Mouse (Mus musculus): Measurements from ENCODE around the gene Chchd3. TPM values are rescaled to one million over a fixed set of nuclear protein-coding genes. Genes with fewer than 3 reads are reported as not detected.

Chchd3 gene
- 138 and 144 TPM in 2 replicates for polyA plus RNA-seq (2015; fragmentation: Nextera tagmentation; extraction: Ambion mirVana)

DNA sequence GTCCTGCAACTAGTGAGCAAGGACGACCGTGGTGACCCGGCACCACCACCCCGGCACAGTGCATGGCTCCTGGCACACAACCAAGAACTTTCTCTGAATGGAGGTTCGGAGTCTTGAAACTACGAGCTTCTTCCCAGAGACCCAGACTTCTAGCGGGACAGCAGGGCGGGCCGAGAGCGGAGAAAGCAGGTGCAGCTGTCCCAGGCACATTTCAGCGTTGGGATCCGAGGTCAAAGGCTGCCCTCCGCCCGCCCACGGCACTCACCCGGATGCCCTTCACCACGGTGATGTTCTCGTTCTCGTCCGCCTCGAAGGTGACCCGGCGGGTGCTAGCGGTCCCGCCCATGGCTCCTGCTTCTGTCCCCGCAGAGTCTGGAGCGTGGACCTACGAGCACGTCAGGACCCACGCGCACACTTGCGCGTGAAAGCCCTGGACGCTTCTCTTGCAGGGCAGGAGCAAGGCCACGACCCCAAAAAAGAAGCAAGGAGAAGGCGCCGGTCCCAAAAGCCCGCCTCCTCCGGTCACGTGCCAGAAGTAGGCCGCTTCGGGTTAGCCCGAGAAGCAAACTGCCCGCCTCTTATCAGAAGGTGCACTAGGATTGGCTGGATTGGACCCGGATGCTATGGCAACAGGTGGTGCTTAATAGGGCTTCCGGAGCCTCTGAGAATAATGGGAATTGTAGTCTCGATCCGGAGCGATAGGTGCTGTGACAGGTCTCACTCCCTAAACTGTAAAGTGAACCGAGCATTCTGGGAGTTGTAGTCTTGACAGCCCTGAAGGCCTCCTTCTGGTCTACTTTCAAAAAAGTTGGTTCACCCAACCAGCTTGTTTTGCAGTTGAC, at the start of gene Chchd3:
Gene Chchd3, minus strand, starts transcription at position 526 of the 842 bp plus-strand sequence.
- peak within 1 kb of the TSS; percentile 94 for H3K4me3 ChIP-seq
- H3K4me1 ChIP-seq, result peaks cover 12% of the 10 kb centered on the region
- peaks cover 5% of the 10 kb centered on the region for H3K36me3 ChIP-seq (ENCODE audit: poor library complexity, severe bottlenecking)
- peak; percentile 100 for ATAC-seq
- H3K9ac ChIP-seq, result peak within 1 kb of the TSS; percentile 87
- no peaks in the 10 kb centered on the region for H3K27me3 ChIP-seq
- H3K4me2 ChIP-seq, result peak within 1 kb of the TSS; percentile 90
- H3K9me3 ChIP-seq (replicated peaks), result no peaks in the 10 kb centered on the region
- whole genome bisulfite sequencing, result under 1% methylated on average over 50 of the region's 50 CpGs
- H3K27ac ChIP-seq, result no peak within 1 kb of the TSS

DNA sequence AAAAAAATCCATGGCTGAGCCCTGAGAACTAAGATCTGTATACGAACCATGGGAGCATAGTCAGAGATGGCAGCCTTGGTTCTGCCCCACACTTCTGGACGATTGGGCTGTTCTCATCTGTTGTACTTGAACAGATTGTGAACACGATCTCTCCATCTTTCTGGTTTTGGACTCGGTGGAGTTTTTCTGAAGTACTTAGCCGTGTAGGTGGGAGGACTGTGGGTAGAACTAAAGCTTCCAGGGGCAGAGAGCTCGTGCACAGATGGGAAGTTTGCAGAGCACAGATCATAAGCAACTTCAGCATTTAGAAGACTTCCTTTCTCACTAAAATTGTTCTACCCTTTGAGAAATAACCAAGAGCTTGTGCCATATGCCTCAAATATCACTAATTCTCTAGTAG, 44.6 kb upstream of the Chchd3 start:
- Histone ChIP-seq H3K27me3 (no peaks in the 10 kb centered on the region), H3K36me3 (ENCODE audit: poor library complexity, severe bottlenecking) (no peaks in the 10 kb centered on the region), H3K27ac (no peak overlapping the region), H3K4me3 (no peak overlapping the region), H3K9me3 (replicated peaks) (no peaks in the 10 kb centered on the region), H3K4me2 (no peak overlapping the region), H3K9ac (no peak overlapping the region), H3K4me1 (no peaks in the 10 kb centered on the region)
- ATAC-seq, result no peak
- WGBS, result 82% methylated on average over 6 of the region's 6 CpGs

DNA sequence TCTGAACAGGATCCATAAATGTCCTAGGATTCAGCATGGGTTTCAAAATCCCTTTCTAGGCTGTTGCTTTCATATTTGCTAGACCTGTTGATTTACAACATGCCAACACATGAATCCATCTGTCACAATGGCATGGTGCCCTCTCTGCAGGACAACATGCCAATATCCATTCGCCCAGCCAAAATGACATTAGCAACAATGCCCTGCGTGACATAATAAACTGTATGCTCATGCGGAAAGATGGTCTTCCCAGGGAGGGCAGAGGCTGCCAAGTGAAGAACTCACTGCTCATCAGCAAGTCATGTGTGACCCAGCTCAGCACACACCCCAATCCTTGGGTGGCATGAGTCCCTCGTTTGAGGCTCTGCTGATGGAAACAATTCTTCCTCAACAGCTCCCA, 38.8 kb upstream of the Chchd3 start:
- 78% methylated on average over 4 of the region's 4 CpGs for WGBS
- Histone ChIP-seq H3K4me2 (no peak overlapping the region), H3K9ac (no peak overlapping the region), H3K36me3 (ENCODE audit: poor library complexity, severe bottlenecking) (no peaks in the 10 kb centered on the region), H3K4me3 (no peak overlapping the region), H3K27ac (no peak overlapping the region), H3K4me1 (peaks cover 10% of the 10 kb centered on the region), H3K9me3 (replicated peaks) (no peaks in the 10 kb centered on the region), H3K27me3 (no peaks in the 10 kb centered on the region)
- no peak for ATAC-seq

DNA sequence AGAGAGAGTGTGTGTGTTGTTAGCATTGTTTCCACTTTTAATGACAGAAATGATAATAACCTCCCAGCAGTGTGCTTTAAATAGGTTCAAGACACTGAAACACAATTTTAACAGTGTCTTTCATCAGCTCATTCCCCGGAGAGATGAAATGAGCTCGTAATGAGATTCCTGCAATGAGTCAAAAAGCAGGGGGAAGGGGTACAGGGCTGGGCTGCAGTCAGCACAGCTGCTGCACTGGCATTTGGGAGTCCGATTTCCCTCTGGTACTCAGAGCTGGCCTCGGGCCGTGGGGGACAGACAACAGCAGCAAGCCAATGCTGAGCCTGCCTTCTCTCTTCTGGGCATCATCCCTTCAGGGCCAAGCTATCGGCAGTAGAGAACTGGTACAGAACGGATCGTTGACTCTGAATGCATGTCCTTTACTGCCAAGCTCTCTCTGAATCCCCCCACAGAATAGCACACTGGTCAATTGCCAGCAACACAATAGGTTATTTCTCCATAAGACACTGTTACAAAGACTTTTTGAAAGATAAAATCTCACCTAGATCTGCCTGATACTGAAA, 34.7 kb upstream of the Chchd3 start:
- H3K27ac ChIP-seq, result no peak overlapping the region
- H3K9ac ChIP-seq, result no peak overlapping the region

DNA sequence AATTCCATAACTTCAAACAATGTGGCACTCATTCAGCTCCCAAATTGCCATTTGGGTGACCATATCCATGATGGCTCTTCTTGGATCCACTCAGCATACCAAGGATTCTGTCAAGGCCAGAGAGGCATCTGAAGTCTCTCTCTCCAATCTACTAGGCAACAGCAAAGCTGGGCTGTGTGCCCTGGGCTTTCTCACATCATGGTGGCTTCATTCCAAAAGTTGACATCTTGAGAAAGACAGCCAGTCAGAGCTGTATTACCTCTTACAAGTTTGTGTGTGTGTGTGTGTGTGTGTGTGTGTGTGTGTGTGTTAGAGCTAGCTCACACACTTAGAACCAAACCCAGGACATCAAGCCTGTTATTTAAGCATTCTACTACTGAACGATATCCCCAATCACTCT, 20.1 kb upstream of the Chchd3 start:
- H3K4me1 ChIP-seq, result no peaks in the 10 kb centered on the region
- H3K9me3 ChIP-seq (replicated peaks), result no peaks in the 10 kb centered on the region
- H3K36me3 ChIP-seq (ENCODE audit: poor library complexity, severe bottlenecking), result no peaks in the 10 kb centered on the region
- no peaks in the 10 kb centered on the region for H3K27me3 ChIP-seq
- H3K4me3 ChIP-seq, result no peak overlapping the region
- WGBS, result 92% methylated on average over 1 of the region's 1 CpGs
- H3K27ac ChIP-seq, result no peak overlapping the region
- ATAC-seq, result no peak
- no peak overlapping the region for H3K4me2 ChIP-seq
- no peak overlapping the region for H3K9ac ChIP-seq

More for the DNA sequence above, 34.7 kb upstream of the Chchd3 start:
- ATAC-seq, result no peak
- 32% methylated on average over 8 of the region's 8 CpGs for WGBS
- Histone ChIP-seq H3K4me3 (no peak overlapping the region), H3K4me1 (peaks cover 10% of the 10 kb centered on the region), H3K36me3 (ENCODE audit: poor library complexity, severe bottlenecking) (no peaks in the 10 kb centered on the region), H3K4me2 (no peak overlapping the region), H3K27me3 (no peaks in the 10 kb centered on the region), H3K9me3 (replicated peaks) (no peaks in the 10 kb centered on the region)

DNA sequence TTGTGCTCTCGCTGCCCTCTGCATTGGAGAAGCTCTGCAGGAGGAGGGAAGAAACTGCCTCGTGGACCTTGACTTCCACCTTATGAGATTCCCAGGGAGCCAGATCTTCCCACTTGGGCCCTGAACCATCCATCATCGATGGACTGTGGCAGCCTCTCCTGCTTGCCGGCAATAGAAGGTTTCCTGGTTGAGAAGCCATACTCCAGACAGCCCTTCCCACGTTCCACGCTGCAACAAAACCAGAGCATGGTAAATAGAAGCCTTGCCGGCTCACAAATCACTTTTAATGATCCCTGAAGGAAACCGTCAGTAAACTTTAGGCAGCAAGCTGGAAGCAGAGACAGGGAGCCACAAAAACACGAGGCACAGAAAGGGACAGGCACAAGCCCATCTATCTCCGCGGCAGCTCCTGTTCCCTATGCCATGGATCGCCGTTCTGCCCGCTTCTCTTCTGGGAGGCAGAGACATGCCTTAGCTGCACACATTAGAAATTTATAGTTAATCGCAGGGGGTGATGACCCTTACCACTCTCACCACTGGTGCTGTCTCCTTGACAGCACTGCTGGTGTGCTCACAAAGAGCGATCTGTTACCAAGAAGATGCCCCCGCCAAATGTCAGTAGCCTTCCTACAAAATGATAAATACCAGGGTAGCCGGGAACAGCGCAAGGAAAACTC, 18.3 kb upstream of the Chchd3 start:
- no peak overlapping the region for H3K9ac ChIP-seq
- no peak for ATAC-seq
- H3K4me1 ChIP-seq, result no peaks in the 10 kb centered on the region
- no peaks in the 10 kb centered on the region for H3K27me3 ChIP-seq
- H3K27ac ChIP-seq, result no peak overlapping the region
- 90% methylated on average over 19 of the region's 19 CpGs for WGBS
- no peak overlapping the region for H3K4me2 ChIP-seq
- H3K9me3 ChIP-seq (replicated peaks), result no peaks in the 10 kb centered on the region
- H3K36me3 ChIP-seq (ENCODE audit: poor library complexity, severe bottlenecking), result no peaks in the 10 kb centered on the region
- H3K4me3 ChIP-seq, result no peak overlapping the region

DNA sequence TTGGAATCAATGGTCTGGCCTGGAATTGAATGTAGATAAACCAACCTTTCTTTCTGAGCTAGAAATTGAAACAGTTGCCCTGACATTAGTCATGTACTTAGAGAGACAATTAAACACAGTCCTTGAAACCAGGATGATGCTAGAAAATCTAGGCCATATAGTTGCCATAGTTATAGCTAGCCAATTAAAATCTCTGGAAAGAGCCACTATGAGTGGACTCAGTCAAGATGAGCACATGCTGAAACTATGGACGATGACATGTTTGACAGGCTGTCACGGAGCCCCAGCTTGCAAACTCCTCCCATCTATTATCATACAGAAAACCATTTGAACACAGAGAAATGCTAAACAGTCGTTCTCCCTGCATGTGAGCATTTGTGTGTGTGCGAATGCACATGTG, 6.4 kb upstream of the Chchd3 start:
- no peak overlapping the region for H3K4me3 ChIP-seq
- ATAC-seq, result no peak
- 71% methylated on average over 4 of the region's 4 CpGs for WGBS
- H3K4me1 ChIP-seq, result no peaks in the 10 kb centered on the region
- H3K9me3 ChIP-seq (replicated peaks), result no peaks in the 10 kb centered on the region
- H3K27ac ChIP-seq, result no peak overlapping the region
- no peaks in the 10 kb centered on the region for H3K36me3 ChIP-seq (ENCODE audit: poor library complexity, severe bottlenecking)
- H3K9ac ChIP-seq, result no peak overlapping the region
- no peak overlapping the region for H3K4me2 ChIP-seq
- H3K27me3 ChIP-seq, result no peaks in the 10 kb centered on the region

DNA sequence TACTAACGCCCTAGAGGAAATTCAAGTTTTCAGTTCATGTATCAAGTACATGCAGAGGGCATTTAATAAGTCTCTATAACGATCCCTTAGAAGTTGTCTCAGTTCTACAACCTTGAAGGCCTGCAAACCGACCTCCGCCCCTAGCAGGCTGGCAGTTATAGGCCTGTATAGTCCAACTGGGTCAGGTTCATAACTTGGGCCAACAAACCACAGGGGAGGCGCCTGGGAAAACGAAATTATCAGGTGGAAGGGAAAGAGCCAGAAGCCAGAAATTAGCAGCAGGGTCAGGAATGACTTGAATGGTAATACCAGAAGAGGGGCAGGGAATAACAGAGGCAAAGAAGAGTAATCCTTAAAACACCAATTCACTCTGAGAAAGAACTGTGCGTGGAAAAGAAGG, 784 bp downstream of the Chchd3 start:
- 36% methylated on average over 7 of the region's 7 CpGs for WGBS
- Histone ChIP-seq H3K4me3 (peak overlapping the region; percentile 94), H3K4me1 (peaks cover 12% of the 10 kb centered on the region), H3K9ac (peak overlapping the region; percentile 87), H3K36me3 (ENCODE audit: poor library complexity, severe bottlenecking) (peaks cover 12% of the 10 kb centered on the region), H3K4me2 (peak overlapping the region; percentile 90), H3K9me3 (replicated peaks) (no peaks in the 10 kb centered on the region), H3K27me3 (no peaks in the 10 kb centered on the region), H3K27ac (no peak overlapping the region)
- ATAC-seq, result no peak

DNA sequence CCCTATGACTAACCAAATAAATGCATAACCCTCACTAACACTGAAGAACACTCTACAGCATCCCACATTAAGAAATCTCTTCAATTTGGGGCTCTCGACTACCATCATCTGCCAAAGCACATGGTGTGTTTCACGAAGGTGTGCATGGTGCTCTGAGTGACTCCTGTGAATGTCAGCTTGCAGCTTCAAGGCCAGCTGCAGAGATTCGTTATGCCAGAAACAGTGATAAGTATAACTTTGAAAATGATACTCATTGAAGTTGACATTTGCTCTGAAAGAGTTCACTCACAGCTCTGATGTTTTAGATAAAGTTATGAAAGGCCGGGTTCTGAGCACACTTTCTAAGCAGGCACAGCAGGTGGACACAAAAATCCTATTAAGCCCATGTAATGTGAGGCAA, 3.7 kb downstream of the Chchd3 start:
- Histone ChIP-seq H3K9ac (no peak overlapping the region), H3K4me3 (no peak overlapping the region), H3K27ac (no peak overlapping the region), H3K4me1 (peaks cover 12% of the 10 kb centered on the region), H3K9me3 (replicated peaks) (no peaks in the 10 kb centered on the region), H3K36me3 (ENCODE audit: poor library complexity, severe bottlenecking) (peaks cover 13% of the 10 kb centered on the region), H3K4me2 (no peak overlapping the region), H3K27me3 (no peaks in the 10 kb centered on the region)
- 84% methylated on average over 4 of the region's 4 CpGs for WGBS
- ATAC-seq, result no peak

DNA sequence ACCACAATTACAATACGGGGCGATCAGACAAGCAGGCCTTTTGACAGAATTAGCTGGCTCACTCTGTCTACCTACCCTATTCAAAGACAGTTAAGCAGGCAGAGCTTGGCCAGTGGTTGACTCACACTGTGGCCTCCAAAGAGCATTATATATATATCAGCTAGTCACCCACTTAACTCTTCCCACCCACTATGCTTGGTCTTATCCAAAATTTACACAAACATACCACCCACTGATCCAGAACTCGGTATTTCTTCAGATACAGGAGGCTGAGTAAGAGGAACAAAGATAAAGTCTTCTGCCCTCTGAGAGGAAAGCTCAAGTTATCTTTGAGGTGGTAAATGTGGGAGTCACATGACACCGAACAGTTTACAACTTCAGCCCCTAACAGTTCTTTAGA, 4.4 kb downstream of the Chchd3 start:
- Histone ChIP-seq H3K9me3 (replicated peaks) (no peaks in the 10 kb centered on the region), H3K4me2 (no peak overlapping the region), H3K4me3 (no peak overlapping the region), H3K9ac (no peak overlapping the region), H3K36me3 (ENCODE audit: poor library complexity, severe bottlenecking) (peaks cover 13% of the 10 kb centered on the region), H3K4me1 (peaks cover 12% of the 10 kb centered on the region), H3K27ac (no peak overlapping the region), H3K27me3 (no peaks in the 10 kb centered on the region)
- 95% methylated on average over 4 of the region's 4 CpGs for WGBS
- no peak for ATAC-seq

DNA sequence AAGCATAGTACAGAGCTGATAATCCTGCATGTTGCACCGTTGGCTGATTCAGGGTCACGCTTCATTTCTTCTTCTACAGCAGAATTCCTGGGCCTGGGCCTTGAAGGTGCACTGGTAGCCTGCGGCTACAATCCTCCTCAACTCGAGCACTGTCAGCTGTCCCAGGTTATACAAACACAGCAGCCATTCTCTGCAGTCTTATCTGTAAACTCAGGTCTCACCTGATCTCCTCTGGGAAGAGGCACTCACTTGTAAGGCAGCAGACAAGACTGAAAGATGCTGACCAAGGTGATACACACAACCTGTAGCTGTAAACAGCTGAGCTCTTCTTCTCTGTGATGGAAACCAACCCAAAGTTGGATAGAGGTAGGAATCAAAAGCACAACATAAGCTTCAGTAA, 5.1 kb downstream of the Chchd3 start:
- H3K27ac ChIP-seq, result no peak overlapping the region
- 95% methylated on average over 4 of the region's 4 CpGs for WGBS
- H3K4me2 ChIP-seq, result no peak overlapping the region
- H3K36me3 ChIP-seq (ENCODE audit: poor library complexity, severe bottlenecking), result peaks cover 13% of the 10 kb centered on the region
- H3K4me1 ChIP-seq, result peaks cover 12% of the 10 kb centered on the region
- ATAC-seq, result no peak
- no peak overlapping the region for H3K9ac ChIP-seq
- H3K4me3 ChIP-seq, result no peak overlapping the region
- H3K27me3 ChIP-seq, result no peaks in the 10 kb centered on the region
- H3K9me3 ChIP-seq (replicated peaks), result no peaks in the 10 kb centered on the region

DNA sequence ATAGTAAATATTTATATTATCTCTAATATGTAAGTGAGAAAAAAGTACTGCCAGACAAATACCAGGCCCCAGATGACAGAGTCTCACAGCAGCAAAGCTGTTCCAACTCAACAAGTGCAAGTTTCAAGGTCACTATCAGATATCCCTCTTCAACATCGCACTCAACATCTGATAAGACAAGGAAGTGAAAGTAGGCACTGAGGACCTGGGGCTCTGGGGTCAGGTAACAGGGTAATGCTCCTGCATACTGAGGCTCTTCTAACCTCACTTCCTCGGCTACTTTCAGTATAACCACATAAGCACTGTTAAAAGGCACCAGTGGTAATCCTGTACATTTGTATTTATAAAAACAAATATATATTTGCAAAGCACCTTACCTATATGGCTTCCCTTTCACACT, 8.4 kb downstream of the Chchd3 start:
- Histone ChIP-seq H3K9me3 (replicated peaks) (no peaks in the 10 kb centered on the region), H3K4me3 (no peak overlapping the region), H3K27ac (no peak overlapping the region), H3K4me1 (no peaks in the 10 kb centered on the region), H3K36me3 (ENCODE audit: poor library complexity, severe bottlenecking) (peaks cover 23% of the 10 kb centered on the region), H3K27me3 (no peaks in the 10 kb centered on the region), H3K4me2 (no peak overlapping the region), H3K9ac (no peak overlapping the region)
- 96% methylated on average over 2 of the region's 2 CpGs for WGBS
- ATAC-seq, result no peak
